Comparison of ENCODE assay signal across 8 mouse cellular contexts in genomic region chr11:62005241-62005910, GRCm38 (mm10). TPM values are rescaled to one million over a fixed set of nuclear protein-coding genes. Genes with fewer than 3 reads are reported as not detected.
DNase-seq lines count a peak whose midpoint lies in the region; ATAC-seq and TF ChIP-seq lines count a peak whose summit lies in the region.

No protein-coding gene starts in this region.

- TF ChIP-seq CTCF in spleen, adult 2 months (IDR thresholded peaks at IDR 0.05; ENCODE audit: extremely low read depth, insufficient read depth, insufficient read length, insufficient replicate concordance): no peak
- no peak for TF ChIP-seq CTCF in heart, adult 2 months (IDR thresholded peaks at IDR 0.05)

- H3K79me2 ChIP-seq in heart, adult 2 months (replicated peaks; ENCODE audit: control insufficient read depth, insufficient read depth, low read length): no peaks in the 10 kb centered on the region

- H3K9ac ChIP-seq in heart, adult 2 months (ENCODE audit: low read depth, low read length): peak overlapping the region; percentile 33
- H3K9ac ChIP-seq in limb, embryonic 12.5 days (replicated peaks): no peak overlapping the region
- no peak overlapping the region for H3K9ac ChIP-seq in hindbrain, embryonic 11.5 days (ENCODE audit: low read depth, low read length)

- H3K4me1 ChIP-seq in spleen, adult 2 months (ENCODE audit: control insufficient read depth, insufficient read depth, insufficient read length): peaks cover 5% of the 10 kb centered on the region; the same call in 1 of the 2 replicates
- peaks cover 3% of the 10 kb centered on the region; the same call in 1 of the 2 replicates for H3K4me1 ChIP-seq in heart, adult 2 months (ENCODE audit: control insufficient read depth, insufficient read depth, low read length)
- peaks cover 15% of the 10 kb centered on the region for H3K4me1 ChIP-seq in limb, embryonic 12.5 days (replicated peaks)
- H3K4me1 ChIP-seq in hindbrain, embryonic 11.5 days (replicated peaks; ENCODE audit: control insufficient read depth, insufficient read depth, low read length): no peaks in the 10 kb centered on the region

- WGBS in spleen, adult 2 months: 7% methylated on average over 14 of the region's 14 CpGs
- 34% methylated on average over 14 of the region's 14 CpGs for WGBS in heart, adult 2 months
- WGBS in limb, embryonic 12.5 days: 45% methylated on average over 14 of the region's 14 CpGs
- WGBS in hindbrain, embryonic 11.5 days: 56% methylated on average over 14 of the region's 14 CpGs

- H3K4me3 ChIP-seq in spleen, adult 2 months (ENCODE audit: extremely low read depth, insufficient read depth, insufficient read length): peak overlapping the region; percentile 33; the same call in 1 of the 2 replicates
- H3K4me3 ChIP-seq in heart, adult 2 months: peak overlapping the region; percentile 27
- no peak overlapping the region for H3K4me3 ChIP-seq in limb, embryonic 12.5 days (replicated peaks)
- no peak overlapping the region for H3K4me3 ChIP-seq in hindbrain, embryonic 11.5 days (ENCODE audit: low read depth, low read length)

- TF ChIP-seq POLR2A in spleen, adult 2 months (IDR thresholded peaks at IDR 0.05; ENCODE audit: low read depth, low read length): no peak
- no peak for TF ChIP-seq POLR2A in heart, adult 2 months (IDR thresholded peaks at IDR 0.05; ENCODE audit: insufficient read depth, low read depth, low read length)

- no peak overlapping the region for H3K4me2 ChIP-seq in limb, embryonic 12.5 days
- H3K4me2 ChIP-seq in hindbrain, embryonic 11.5 days (replicated peaks; ENCODE audit: low read depth, low read length): no peak overlapping the region

- intact Hi-C loops in heart, adult 2 months (cut with DNase I): loop anchor here (5.0 kb wide), 1 partner anchor 48 kb away; the partner anchor contains the start of gene Specc1

- TF ChIP-seq EP300 in heart, adult 2 months (IDR thresholded peaks at IDR 0.05; ENCODE audit: insufficient read depth, low read depth, low read length): no peak

- no peaks in the 10 kb centered on the region for H3K36me3 ChIP-seq in spleen, adult 2 months (ENCODE audit: control insufficient read depth, insufficient read depth, low read length)
- no peaks in the 10 kb centered on the region for H3K36me3 ChIP-seq in heart, adult 2 months (ENCODE audit: control insufficient read depth, insufficient read depth, low read length)
- no peaks in the 10 kb centered on the region for H3K36me3 ChIP-seq in limb, embryonic 12.5 days
- no peaks in the 10 kb centered on the region for H3K36me3 ChIP-seq in hindbrain, embryonic 11.5 days (ENCODE audit: control insufficient read depth, insufficient read depth, low read length)

- H3K27me3 ChIP-seq in spleen, adult 2 months (ENCODE audit: control insufficient read depth, insufficient read depth, low read length): peaks cover 2% of the 10 kb centered on the region; the same call in 1 of the 2 replicates
- H3K27me3 ChIP-seq in heart, adult 2 months (ENCODE audit: control insufficient read depth, insufficient read depth, low read length): no peaks in the 10 kb centered on the region
- H3K27me3 ChIP-seq in limb, embryonic 12.5 days: no peaks in the 10 kb centered on the region
- H3K27me3 ChIP-seq in hindbrain, embryonic 11.5 days (ENCODE audit: control insufficient read depth, insufficient read depth, low read length): no peaks in the 10 kb centered on the region

- H3K9me3 ChIP-seq in limb, embryonic 12.5 days: no peaks in the 10 kb centered on the region
- H3K9me3 ChIP-seq in hindbrain, embryonic 11.5 days (ENCODE audit: control insufficient read depth, low read length): no peaks in the 10 kb centered on the region

- no peak for DNase-seq in cerebellum, postnatal 36 days
- DNase-seq in spleen, adult 2 months (ENCODE audit: low read depth in 1 of 2, low spot score in 2 of 2): no peak
- DNase-seq in spleen, postnatal 14 days (ENCODE audit: low spot score in 2 of 2): no peak
- peak; percentile 56 to 57 for DNase-seq in heart, adult 2 months
- peak; percentile 11 to 17 for DNase-seq in natural killer cell, adult 2 months (ENCODE audit: low spot score in 2 of 2)
- no peak for DNase-seq in hindbrain, embryonic 11.5 days (ENCODE audit: low spot score)

- ATAC-seq in cerebellum, adult (ENCODE audit: insufficient number of reproducible peaks, low FRiP score, low TSS enrichment): 0 out of 2 replicates have a peak, but pooled peaks have one; percentile 58
- ATAC-seq in limb, embryonic 12.5 days (ENCODE audit: insufficient number of reproducible peaks, insufficient read depth, low FRiP score, low TSS enrichment, low read depth): no peak
- no peak for ATAC-seq in hindbrain, embryonic 11.5 days (ENCODE audit: low FRiP score)

- peak overlapping the region; percentile 62 for H3K27ac ChIP-seq in spleen, adult 2 months (ENCODE audit: insufficient read depth, low read length)
- peak overlapping the region; percentile 60 for H3K27ac ChIP-seq in heart, adult 2 months
- H3K27ac ChIP-seq in limb, embryonic 12.5 days: 0 out of 2 replicates have a peak overlapping the region, but pooled peaks have one; percentile 45
- H3K27ac ChIP-seq in hindbrain, embryonic 11.5 days (ENCODE audit: low read depth, low read length): no peak overlapping the region

RNA-seq across cellular contexts. Expression of gene Specc1, which starts 48.8 kb away (rescaled TPM):
- polyA plus RNA-seq in spleen, adult 2 months (2012; rRNA removed): 11.0 and 28.9 TPM in 2 replicates
- 10 to 100 TPM in 1 of 2 experiments, 1 to 10 TPM in 1; 4.6 to 21.6 TPM for total RNA-seq in heart, adult 2 months (2021)
- polyA plus RNA-seq in heart, adult 2 months (2012; rRNA removed): 2.1 and 3.5 TPM in 2 replicates
- polyA plus RNA-seq in limb, embryonic 12.5 days (2016; fragmentation: Nextera tagmentation; extraction: Ambion mirVana): 13.8 and 16.4 TPM in 2 replicates
- 18.4 and 26.3 TPM in 2 replicates for polyA plus RNA-seq in hindbrain, embryonic 11.5 days (2014; fragmentation: Nextera tagmentation; extraction: Ambion mirVana)

Comparison
In these comparisons a context has a peak if more than half of its experiments do, and no peak if none do; other contexts are left out.
1. DNase-seq: peak in heart, adult 2 months (2 of 2) and natural killer cell, adult 2 months (2 of 2); none in cerebellum, postnatal 36 days (0 of 2), spleen, adult 2 months (0 of 2), spleen, postnatal 14 days (0 of 2) and hindbrain, embryonic 11.5 days (single experiment).
2. H3K4me3 ChIP-seq: peak in spleen, adult 2 months (single experiment) and heart, adult 2 months (single experiment); none in limb, embryonic 12.5 days (single experiment) and hindbrain, embryonic 11.5 days (single experiment).